Mouse (Mus musculus) kidney, adult 2 months (tissue): ENCODE measurements around the gene Sirt1.

Experiments
- CTCF ChIP-seq: fragments of 200-500 bp; conservative IDR thresholded peaks from 2 replicates; pipeline ENCODE4 v1.5.1; 2011; ENCODE audit warnings: low read depth, mild to moderate bottlenecking, control low read depth, low read length, moderate library complexity, mixed read lengths; ENCODE audit not compliant: insufficient read depth, insufficient read length
- POLR2A ChIP-seq: fragments of 200-500 bp; IDR thresholded peaks from one replicate; pipeline ENCODE4 v1.6.1; 2011; ENCODE audit warnings: low read depth, low read length, control low read depth

- TF ChIP-seq CTCF (no peak), POLR2A (no peak)
Measured at GRCm38 (mm10) chr10:63429785-63430305, 48.3 kb upstream of the Sirt1 start, which contains the start of gene Ctnna3.
